Mouse (Mus musculus) CH12F3 (cell line): ENCODE results near the gene Olfr513.

Source experiments
- in situ Hi-C: fragments of 300-500 bp; cut with MboI; formaldehyde crosslinking; loops from 2 replicates; pipeline ENCODE4 v1.14.3; 2020; ENCODE audit warnings: low sequenced_read_pairs

Gene Olfr513

GRCm38 (mm10) chr7:108750673-108751072 lies at the start of gene Olfr513:
Gene Olfr513, plus strand, starts transcription at chr7:108750973.
- in situ Hi-C loops: no loop called here

- in situ Hi-C loops: no loop called here
These were observed 37.8 kb upstream of the Olfr513 start, which contains the start of gene Olfr512 for GRCm38 (mm10) chr7:108713020-108713419. Gene Olfr512, plus strand, starts transcription at chr7:108713320.

- in situ Hi-C loops: no loop called here
These were observed 9.6 kb downstream of the Olfr513 start for GRCm38 (mm10) chr7:108760411-108760810.

GRCm38 (mm10) chr7:108797205-108797933 lies 46.6 kb downstream of the Olfr513 start:
- in situ Hi-C loops: no loop called here
